Mouse (Mus musculus): ENCODE results near the gene Nudt12. TPM values are rescaled to one million over a fixed set of nuclear protein-coding genes. Genes with fewer than 3 reads are reported as not detected.
A peak's percentile ranks its signal among the peaks of the same experiment; 100 is the strongest.

The Nudt12 gene
- polyA plus RNA-seq (2012; rRNA removed) = 0.75 and 1.2 TPM in 2 replicates

DNA sequence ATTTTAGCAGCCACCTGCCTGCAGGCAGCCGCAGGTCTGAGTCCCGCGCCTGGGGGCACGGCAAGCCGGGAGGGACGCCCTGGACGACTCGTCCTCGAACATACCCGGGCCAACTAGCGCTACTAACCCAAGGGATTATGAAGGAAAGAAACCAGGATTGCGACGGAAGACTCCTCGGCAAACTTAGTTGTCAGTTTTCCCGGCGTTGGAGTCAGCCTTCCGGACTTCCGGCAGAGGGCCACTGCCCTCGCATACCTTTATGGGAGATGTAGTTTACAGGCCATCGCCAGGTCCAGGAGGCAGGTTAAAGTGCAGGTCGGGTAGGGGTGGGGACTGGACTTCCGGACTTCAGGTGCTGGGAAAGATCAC is at the start of gene Nudt12:
Gene Nudt12 (minus strand): TSS at position 282 of the 369 bp plus-strand sequence.
- H3K36me3 ChIP-seq (ENCODE audit: control insufficient read depth, insufficient read depth, low read length) = no peaks in the 10 kb centered on the region
- no peaks in the 10 kb centered on the region; the same call in 1 of the 2 replicates for H3K4me1 ChIP-seq (ENCODE audit: control insufficient read depth, insufficient read depth, low read length)
- H3K27me3 ChIP-seq (ENCODE audit: control insufficient read depth, insufficient read depth, low read length) = no peaks in the 10 kb centered on the region
- TF ChIP-seq CTCF (IDR thresholded peaks at IDR 0.05; ENCODE audit: control insufficient read depth, insufficient read depth, insufficient replicate concordance, low read depth, low read length) (no peak), POLR2A (IDR thresholded peaks at IDR 0.05; ENCODE audit: control insufficient read depth, low read depth, low read length) (no peak)
- H3K4me3 ChIP-seq (ENCODE audit: control insufficient read depth, low read depth, low read length) = peak within 1 kb of the TSS; percentile 97
- peak within 1 kb of the TSS; percentile 56 for H3K27ac ChIP-seq (ENCODE audit: control insufficient read depth, insufficient read depth, low read depth, low read length)

DNA sequence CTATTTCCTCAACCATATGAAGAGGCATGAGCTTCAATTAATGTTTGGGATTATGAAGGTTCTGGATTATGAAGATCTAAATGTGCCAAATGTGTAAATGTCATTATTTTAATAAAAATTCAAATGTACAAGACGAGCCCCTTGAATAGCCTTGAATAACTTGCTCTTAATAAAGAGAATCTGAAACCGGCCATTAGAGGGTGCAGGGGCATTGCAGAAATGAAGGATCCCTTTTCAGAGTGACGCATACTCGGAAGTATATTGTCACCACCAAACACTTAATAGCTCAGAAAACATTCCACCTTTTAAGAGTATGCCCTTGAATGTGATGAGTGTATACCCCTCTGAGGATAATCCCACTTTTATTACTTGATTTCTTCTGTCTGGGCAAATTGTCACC is 40.1 kb upstream of the Nudt12 start:
- TF ChIP-seq CTCF (IDR thresholded peaks at IDR 0.05; ENCODE audit: control insufficient read depth, insufficient read depth, insufficient replicate concordance, low read depth, low read length) = no peak
- TF ChIP-seq POLR2A (IDR thresholded peaks at IDR 0.05; ENCODE audit: control insufficient read depth, low read depth, low read length) = no peak
- Histone ChIP-seq H3K4me1 (ENCODE audit: control insufficient read depth, insufficient read depth, low read length) (no peaks in the 10 kb centered on the region), H3K27ac (ENCODE audit: control insufficient read depth, insufficient read depth, low read depth, low read length) (no peak overlapping the region), H3K4me3 (ENCODE audit: control insufficient read depth, low read depth, low read length) (no peak overlapping the region), H3K27me3 (ENCODE audit: control insufficient read depth, insufficient read depth, low read length) (no peaks in the 10 kb centered on the region), H3K36me3 (ENCODE audit: control insufficient read depth, insufficient read depth, low read length) (no peaks in the 10 kb centered on the region)

DNA sequence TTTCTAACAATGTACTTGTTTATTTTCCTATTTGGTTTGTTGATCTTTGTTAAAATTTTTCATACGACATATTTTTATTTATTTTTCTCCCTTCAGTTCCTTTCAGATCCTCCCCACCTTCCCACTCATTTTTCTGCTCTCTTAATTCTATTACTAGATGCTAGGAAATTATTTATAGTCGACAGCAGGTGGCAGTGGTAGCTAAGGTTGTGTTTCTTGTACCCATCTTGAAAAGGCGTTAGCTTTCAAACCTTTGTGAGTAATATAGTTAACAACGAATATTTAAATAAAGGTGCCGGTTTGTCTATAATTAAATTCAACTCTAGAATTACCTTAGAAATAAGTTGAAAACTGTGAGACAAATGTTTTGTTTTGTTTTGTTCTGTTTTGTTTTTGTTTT is 26.6 kb upstream of the Nudt12 start:
- H3K27me3 ChIP-seq (ENCODE audit: control insufficient read depth, insufficient read depth, low read length) = no peaks in the 10 kb centered on the region
- TF ChIP-seq POLR2A (IDR thresholded peaks at IDR 0.05; ENCODE audit: control insufficient read depth, low read depth, low read length) = no peak
- no peak for TF ChIP-seq CTCF (IDR thresholded peaks at IDR 0.05; ENCODE audit: control insufficient read depth, insufficient read depth, insufficient replicate concordance, low read depth, low read length)
- no peak overlapping the region for H3K27ac ChIP-seq (ENCODE audit: control insufficient read depth, insufficient read depth, low read depth, low read length)
- H3K4me3 ChIP-seq (ENCODE audit: control insufficient read depth, low read depth, low read length) = no peak overlapping the region
- no peaks in the 10 kb centered on the region for H3K4me1 ChIP-seq (ENCODE audit: control insufficient read depth, insufficient read depth, low read length)
- H3K36me3 ChIP-seq (ENCODE audit: control insufficient read depth, insufficient read depth, low read length) = no peaks in the 10 kb centered on the region

DNA sequence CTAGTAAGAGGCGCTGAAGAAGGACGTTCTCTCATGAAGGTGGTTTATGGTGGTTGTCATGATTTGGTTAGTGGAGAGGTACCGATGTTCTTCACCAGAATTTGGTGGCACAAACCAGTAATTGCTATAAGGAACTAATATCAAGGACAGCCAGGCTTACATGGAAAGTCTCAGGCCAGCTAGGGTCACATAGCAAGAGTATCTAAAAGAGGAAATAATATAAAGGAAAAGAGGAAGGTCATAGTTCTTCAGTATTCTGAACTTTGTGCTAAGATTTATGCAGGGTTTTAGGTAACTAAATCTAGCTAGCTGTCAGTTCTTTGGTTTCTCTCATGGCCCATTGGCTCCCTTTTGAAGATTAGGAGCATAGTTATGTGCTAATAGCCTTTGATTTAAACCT is 20.3 kb upstream of the Nudt12 start:
- Histone ChIP-seq H3K4me1 (ENCODE audit: control insufficient read depth, insufficient read depth, low read length) (no peaks in the 10 kb centered on the region), H3K27me3 (ENCODE audit: control insufficient read depth, insufficient read depth, low read length) (no peaks in the 10 kb centered on the region), H3K4me3 (ENCODE audit: control insufficient read depth, low read depth, low read length) (no peak overlapping the region), H3K36me3 (ENCODE audit: control insufficient read depth, insufficient read depth, low read length) (no peaks in the 10 kb centered on the region), H3K27ac (ENCODE audit: control insufficient read depth, insufficient read depth, low read depth, low read length) (no peak overlapping the region)
- no peak for TF ChIP-seq POLR2A (IDR thresholded peaks at IDR 0.05; ENCODE audit: control insufficient read depth, low read depth, low read length)
- TF ChIP-seq CTCF (IDR thresholded peaks at IDR 0.05; ENCODE audit: control insufficient read depth, insufficient read depth, insufficient replicate concordance, low read depth, low read length) = no peak

DNA sequence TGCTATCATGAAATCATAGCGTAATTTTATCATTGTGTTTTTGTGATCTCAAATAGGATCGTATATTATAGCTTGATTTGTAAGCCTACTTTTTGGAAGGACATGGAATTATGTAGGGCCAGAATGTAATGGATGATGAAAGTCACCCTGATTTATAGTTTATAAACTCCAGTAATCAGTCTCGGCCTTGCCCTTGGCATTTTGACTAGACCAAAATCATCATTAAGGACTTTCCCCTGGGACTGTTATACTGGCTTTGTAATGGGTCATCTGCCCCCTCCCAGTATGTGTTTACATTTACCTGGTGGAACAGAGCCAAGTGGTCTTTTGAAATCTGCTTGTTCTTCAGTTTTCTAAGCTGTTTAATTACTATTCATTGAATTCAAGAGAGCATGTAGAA is 13.2 kb upstream of the Nudt12 start:
- no peaks in the 10 kb centered on the region for H3K4me1 ChIP-seq (ENCODE audit: control insufficient read depth, insufficient read depth, low read length)
- H3K27me3 ChIP-seq (ENCODE audit: control insufficient read depth, insufficient read depth, low read length) = no peaks in the 10 kb centered on the region
- H3K4me3 ChIP-seq (ENCODE audit: control insufficient read depth, low read depth, low read length) = no peak overlapping the region
- TF ChIP-seq POLR2A (IDR thresholded peaks at IDR 0.05; ENCODE audit: control insufficient read depth, low read depth, low read length) (no peak), CTCF (IDR thresholded peaks at IDR 0.05; ENCODE audit: control insufficient read depth, insufficient read depth, insufficient replicate concordance, low read depth, low read length) (no peak)
- no peak overlapping the region for H3K27ac ChIP-seq (ENCODE audit: control insufficient read depth, insufficient read depth, low read depth, low read length)
- H3K36me3 ChIP-seq (ENCODE audit: control insufficient read depth, insufficient read depth, low read length) = no peaks in the 10 kb centered on the region

GRCm38 (mm10) chr17:59024502-59024901 is 11.3 kb upstream of the Nudt12 start:
- no peak overlapping the region for H3K27ac ChIP-seq (ENCODE audit: control insufficient read depth, insufficient read depth, low read depth, low read length)
- H3K4me1 ChIP-seq (ENCODE audit: control insufficient read depth, insufficient read depth, low read length) = no peaks in the 10 kb centered on the region
- no peak overlapping the region for H3K4me3 ChIP-seq (ENCODE audit: control insufficient read depth, low read depth, low read length)
- no peaks in the 10 kb centered on the region for H3K27me3 ChIP-seq (ENCODE audit: control insufficient read depth, insufficient read depth, low read length)
- H3K36me3 ChIP-seq (ENCODE audit: control insufficient read depth, insufficient read depth, low read length) = no peaks in the 10 kb centered on the region
- TF ChIP-seq CTCF (IDR thresholded peaks at IDR 0.05; ENCODE audit: control insufficient read depth, insufficient read depth, insufficient replicate concordance, low read depth, low read length) = no peak
- no peak for TF ChIP-seq POLR2A (IDR thresholded peaks at IDR 0.05; ENCODE audit: control insufficient read depth, low read depth, low read length)

- H3K27ac ChIP-seq (ENCODE audit: control insufficient read depth, insufficient read depth, low read depth, low read length) = no peak overlapping the region
- no peaks in the 10 kb centered on the region for H3K36me3 ChIP-seq (ENCODE audit: control insufficient read depth, insufficient read depth, low read length)
- no peaks in the 10 kb centered on the region for H3K27me3 ChIP-seq (ENCODE audit: control insufficient read depth, insufficient read depth, low read length)
- TF ChIP-seq CTCF (IDR thresholded peaks at IDR 0.05; ENCODE audit: control insufficient read depth, insufficient read depth, insufficient replicate concordance, low read depth, low read length) = no peak
- no peak for TF ChIP-seq POLR2A (IDR thresholded peaks at IDR 0.05; ENCODE audit: control insufficient read depth, low read depth, low read length)
- H3K4me3 ChIP-seq (ENCODE audit: control insufficient read depth, low read depth, low read length) = no peak overlapping the region
- H3K4me1 ChIP-seq (ENCODE audit: control insufficient read depth, insufficient read depth, low read length) = no peaks in the 10 kb centered on the region
These were observed 10.8 kb upstream of the Nudt12 start for GRCm38 (mm10) chr17:59023971-59024370.

DNA sequence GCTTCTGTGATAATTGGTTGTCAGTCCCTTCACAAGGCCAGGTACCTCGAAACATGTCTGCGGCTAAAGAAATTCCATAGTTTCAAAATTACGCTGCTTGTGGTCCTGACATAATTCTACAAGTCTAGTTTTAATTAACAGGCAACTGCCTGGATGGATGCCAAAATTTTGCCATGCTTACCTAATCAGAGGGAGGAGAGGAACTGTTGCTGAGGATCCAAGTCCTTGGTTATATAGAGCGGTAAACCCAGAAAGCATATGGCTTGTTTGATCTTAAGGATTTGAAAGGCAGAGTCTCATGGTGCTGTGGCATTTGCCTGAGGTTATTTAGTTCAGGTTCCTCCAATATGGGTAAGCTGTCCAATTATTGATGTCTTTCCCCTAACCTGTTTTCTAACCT is 5.5 kb upstream of the Nudt12 start:
- Histone ChIP-seq H3K4me1 (ENCODE audit: control insufficient read depth, insufficient read depth, low read length) (no peaks in the 10 kb centered on the region), H3K27me3 (ENCODE audit: control insufficient read depth, insufficient read depth, low read length) (no peaks in the 10 kb centered on the region), H3K36me3 (ENCODE audit: control insufficient read depth, insufficient read depth, low read length) (no peaks in the 10 kb centered on the region), H3K27ac (ENCODE audit: control insufficient read depth, insufficient read depth, low read depth, low read length) (no peak overlapping the region), H3K4me3 (ENCODE audit: control insufficient read depth, low read depth, low read length) (no peak overlapping the region)
- TF ChIP-seq CTCF (IDR thresholded peaks at IDR 0.05; ENCODE audit: control insufficient read depth, insufficient read depth, insufficient replicate concordance, low read depth, low read length) = no peak
- TF ChIP-seq POLR2A (IDR thresholded peaks at IDR 0.05; ENCODE audit: control insufficient read depth, low read depth, low read length) = no peak

Data from testis, adult 2 months (tissue).